Mouse (Mus musculus) bone marrow, adult 2 months (tissue): Measurements from ENCODE around the gene 2610028H24Rik.

ENCODE experiments used
- CTCF ChIP-seq: fragments of 200-500 bp; IDR thresholded peaks from 2 replicates; pipeline ENCODE4 v1.5.1; 2011; ENCODE audit warnings: low read length, control low read depth; ENCODE audit not compliant: control insufficient read depth, insufficient read depth
- POLR2A ChIP-seq: fragments of 200-500 bp; IDR thresholded peaks from 2 replicates; pipeline ENCODE4 v1.6.1; 2011; ENCODE audit warnings: low read depth, mild to moderate bottlenecking, control low read depth, low read length, borderline replicate concordance; ENCODE audit not compliant: control insufficient read depth

DNA sequence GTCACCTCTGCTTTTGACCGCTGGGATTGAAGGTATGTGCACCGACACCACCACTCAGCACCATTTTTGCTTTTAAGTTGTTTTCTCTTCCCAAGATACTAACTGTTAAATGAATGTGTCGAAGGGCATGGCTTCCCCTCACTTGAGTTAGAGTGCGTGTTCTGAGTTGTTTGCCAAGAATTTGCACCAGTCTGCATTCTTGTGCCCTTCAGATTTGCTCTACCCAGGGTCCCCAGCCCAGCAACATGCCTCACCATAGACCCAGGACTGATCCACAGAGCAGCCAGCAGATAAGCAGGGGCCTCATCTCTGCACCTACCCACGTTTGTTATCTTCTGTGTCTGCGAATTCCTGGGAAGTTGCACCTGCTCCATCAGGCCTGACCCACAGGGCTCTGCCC is 32.6 kb downstream of the 2610028H24Rik start:
- TF ChIP-seq CTCF (no peak), POLR2A (no peak)
